Mouse (Mus musculus) cerebellum, adult 2 months (tissue): ENCODE measurements around the gene Ldb1.

ENCODE experiments used
- CTCF ChIP-seq: fragments of 200-500 bp; IDR thresholded peaks from 2 replicates; pipeline ENCODE4 v1.5.1; 2011; ENCODE audit warnings: low read depth, mild to moderate bottlenecking, control low read depth, low read length, moderate library complexity, borderline replicate concordance; ENCODE audit not compliant: insufficient read depth
- POLR2A ChIP-seq: fragments of 200-500 bp; IDR thresholded peaks from 2 replicates; pipeline ENCODE4 v1.6.1; 2011; ENCODE audit warnings: low read length, control low read depth, borderline replicate concordance; ENCODE audit not compliant: insufficient read depth

DNA sequence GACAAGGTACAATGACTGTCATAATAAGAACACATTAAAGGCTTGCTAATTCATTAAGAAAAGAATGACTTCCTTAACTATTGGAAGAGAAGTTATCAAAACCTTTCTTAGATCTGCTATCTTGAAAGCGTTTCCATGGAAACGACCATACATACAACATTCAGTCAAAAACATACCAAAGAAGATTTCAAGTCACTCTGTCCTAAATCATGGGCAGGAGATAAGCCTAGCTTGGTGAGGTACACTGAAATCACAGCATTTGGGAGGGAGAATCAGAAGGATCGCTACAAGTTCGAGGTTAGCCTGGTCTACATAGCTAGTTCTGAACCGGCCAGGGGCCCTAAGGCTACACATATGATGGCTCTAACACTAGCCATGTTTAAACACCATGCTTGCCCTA, 47.6 kb downstream of the Ldb1 start:
- no peak for TF ChIP-seq CTCF
- no peak for TF ChIP-seq POLR2A
